Mouse (Mus musculus): ENCODE results near the gene Cab39.

Cab39 gene

GRCm38 (mm10) chr1:85900521-85901333, 107.5 kb downstream of the Cab39 start:
- no peak for DNase-seq (ENCODE audit: low spot score)
